7 mouse cellular contexts compared by ENCODE assay signal in the genomic region with DNA sequence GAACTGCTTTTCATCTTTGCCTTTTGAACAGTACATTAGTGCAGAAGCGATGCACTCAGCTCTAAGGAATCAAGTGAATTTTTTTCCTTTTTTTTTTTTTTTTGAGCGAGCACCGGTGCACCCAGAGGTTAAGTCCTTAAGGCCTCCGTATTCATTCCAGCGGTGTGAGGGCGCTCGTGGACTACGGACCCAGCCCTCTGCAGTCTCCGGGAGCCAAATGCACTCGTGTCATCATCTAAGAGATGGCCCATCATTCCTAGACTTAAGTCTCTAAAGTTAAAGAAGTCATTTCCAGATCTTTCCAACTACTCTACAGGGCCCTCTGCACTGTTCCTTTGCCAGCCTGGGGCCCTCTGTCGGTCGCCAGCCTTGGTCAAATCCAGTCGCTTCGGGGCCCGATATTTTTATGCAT. TPM values are rescaled to one million over a fixed set of nuclear protein-coding genes. Genes with fewer than 3 reads are reported as not detected.
DNase-seq lines count a peak whose midpoint lies in the region; ATAC-seq and TF ChIP-seq lines count a peak whose summit lies in the region.

No protein-coding gene starts in this region.

- H3K9ac ChIP-seq in forebrain, embryonic 13.5 days, result no peak overlapping the region
- no peak overlapping the region; the same call in 1 of the 2 replicates for H3K9ac ChIP-seq in limb, embryonic 12.5 days (replicated peaks)
- no peak overlapping the region for H3K9ac ChIP-seq in midbrain, embryonic 13.5 days (replicated peaks)

- peak overlapping the region; percentile 72 for H3K4me2 ChIP-seq in forebrain, embryonic 13.5 days
- peak overlapping the region; percentile 65 for H3K4me2 ChIP-seq in limb, embryonic 12.5 days
- peak overlapping the region; percentile 66 for H3K4me2 ChIP-seq in midbrain, embryonic 13.5 days (replicated peaks)

- no peak for TF ChIP-seq CTCF in bone marrow macrophage, adult 2 months (IDR thresholded peaks at IDR 0.05; ENCODE audit: low read depth, low read length)

- H3K27me3 ChIP-seq in forebrain, embryonic 13.5 days, result peaks cover 14% of the 10 kb centered on the region; the same call in 1 of the 2 replicates
- peaks cover 25% of the 10 kb centered on the region for H3K27me3 ChIP-seq in limb, embryonic 12.5 days
- peaks cover 30% of the 10 kb centered on the region; the same call in 1 of the 2 replicates for H3K27me3 ChIP-seq in midbrain, embryonic 13.5 days

- no peak overlapping the region for H3K27ac ChIP-seq in bone marrow macrophage, adult 2 months (ENCODE audit: insufficient read depth, low read depth, low read length)
- no peak overlapping the region for H3K27ac ChIP-seq in forebrain, embryonic 13.5 days
- H3K27ac ChIP-seq in limb, embryonic 12.5 days, result no peak overlapping the region
- H3K27ac ChIP-seq in midbrain, embryonic 13.5 days, result no peak overlapping the region

- H3K4me1 ChIP-seq in bone marrow macrophage, adult 2 months (ENCODE audit: control insufficient read depth, insufficient read depth, low read length), result no peaks in the 10 kb centered on the region
- no peaks in the 10 kb centered on the region for H3K4me1 ChIP-seq in forebrain, embryonic 13.5 days
- H3K4me1 ChIP-seq in limb, embryonic 12.5 days (replicated peaks), result no peaks in the 10 kb centered on the region
- H3K4me1 ChIP-seq in midbrain, embryonic 13.5 days (replicated peaks), result 0 out of 2 replicates have a peak, but pooled peaks cover 2% of the 10 kb centered on the region

- peak; percentile 23 for DNase-seq in MN1 (ENCODE audit: low spot score)
- DNase-seq in heart, postnatal 4 days, result peak; percentile 44
- no peak for DNase-seq in ovary, postnatal 10 days (ENCODE audit: low spot score)

- no peaks in the 10 kb centered on the region for H3K36me3 ChIP-seq in forebrain, embryonic 13.5 days (ENCODE audit: poor library complexity, severe bottlenecking)
- no peaks in the 10 kb centered on the region for H3K36me3 ChIP-seq in limb, embryonic 12.5 days
- no peaks in the 10 kb centered on the region for H3K36me3 ChIP-seq in midbrain, embryonic 13.5 days

- no peak for TF ChIP-seq POLR2A in bone marrow macrophage, adult 2 months (IDR thresholded peaks at IDR 0.05; ENCODE audit: borderline replicate concordance, low read depth, low read length)

- 15% methylated on average over 15 of the region's 15 CpGs for WGBS in forebrain, embryonic 13.5 days
- WGBS in limb, embryonic 12.5 days, result 9% methylated on average over 15 of the region's 15 CpGs
- WGBS in midbrain, embryonic 13.5 days, result 22% methylated on average over 15 of the region's 15 CpGs

- H3K4me3 ChIP-seq in bone marrow macrophage, adult 2 months (ENCODE audit: insufficient read depth, low read length), result peak overlapping the region; percentile 36
- peak overlapping the region; percentile 55 for H3K4me3 ChIP-seq in forebrain, embryonic 13.5 days
- H3K4me3 ChIP-seq in limb, embryonic 12.5 days (replicated peaks), result peak overlapping the region; percentile 60
- peak overlapping the region; percentile 60 for H3K4me3 ChIP-seq in midbrain, embryonic 13.5 days (replicated peaks)

- no peak; the same call in 1 of the 2 replicates for ATAC-seq in forebrain, embryonic 13.5 days
- peak; percentile 48; the same call in 1 of the 2 replicates for ATAC-seq in limb, embryonic 12.5 days (ENCODE audit: insufficient number of reproducible peaks, insufficient read depth, low FRiP score, low TSS enrichment, low read depth)
- ATAC-seq in midbrain, embryonic 13.5 days, result peak; percentile 26; the same call in 1 of the 2 replicates

- no peaks in the 10 kb centered on the region for H3K9me3 ChIP-seq in forebrain, embryonic 13.5 days (replicated peaks)
- no peaks in the 10 kb centered on the region for H3K9me3 ChIP-seq in limb, embryonic 12.5 days
- no peaks in the 10 kb centered on the region for H3K9me3 ChIP-seq in midbrain, embryonic 13.5 days

RNA-seq across cellular contexts. Expression of gene Morc4, which starts 1.2 kb away (rescaled TPM):
- 0.51 and 0.99 TPM in 2 replicates for polyA plus RNA-seq in bone marrow macrophage, adult 2 months (2012; ENCODE audit: insufficient read depth, insufficient read length, missing spikeins)
- 2.3 and 3.2 TPM in 2 replicates for polyA plus RNA-seq in forebrain, embryonic 13.5 days (2015; fragmentation: Nextera tagmentation; extraction: Ambion mirVana)
- total RNA-seq in heart, postnatal 4 days (2021), result 10 to 100 TPM; 11.4 to 12.3 TPM
- polyA plus RNA-seq in limb, embryonic 12.5 days (2016; fragmentation: Nextera tagmentation; extraction: Ambion mirVana), result 13.2 and 14.5 TPM in 2 replicates
- polyA plus RNA-seq in midbrain, embryonic 13.5 days (2015; fragmentation: Nextera tagmentation; extraction: Ambion mirVana), result 3.7 and 3.8 TPM in 2 replicates
